Mouse (Mus musculus) intestine, postnatal 0 days (tissue): ENCODE data around the gene Bco1. TPM values are rescaled to one million over a fixed set of nuclear protein-coding genes. Genes with fewer than 3 reads are reported as not detected.
A peak's percentile ranks its signal among the peaks of the same experiment; 100 is the strongest.

ENCODE experiments used
- ATAC-seq: fragments of 200-750 bp; cut with Nextera tagmentation; 2 replicates; pipeline ENCODE4 v1.8.0; 2017; ENCODE audit warnings: mild to moderate bottlenecking, moderate TSS enrichment, moderate library complexity
- H3K27ac ChIP-seq: fragments of 300-500 bp; sonication (generic); 2 replicates; pipeline ENCODE4 v1.5.1; 2014; ENCODE audit warnings: mild to moderate bottlenecking, low read depth, low read length, moderate library complexity
- H3K27me3 ChIP-seq: fragments of 300-500 bp; sonication (generic); replicated peaks from 2 replicates; pipeline ENCODE4 v1.6.1; 2014; ENCODE audit warnings: low read length, mixed read lengths; ENCODE audit not compliant: control insufficient read depth, insufficient read depth
- H3K36me3 ChIP-seq: fragments of 300-500 bp; sonication (generic); 2 replicates; pipeline ENCODE4 v1.6.1; 2014; ENCODE audit warnings: mild to moderate bottlenecking, moderate library complexity; ENCODE audit not compliant: control insufficient read depth, insufficient read depth
- H3K4me1 ChIP-seq: fragments of 300-500 bp; sonication (generic); replicated peaks from 2 replicates; pipeline ENCODE4 v1.6.1; 2014; ENCODE audit warnings: antibody characterized with exemption, low read length, mixed read lengths; ENCODE audit not compliant: control insufficient read depth, insufficient read depth
- H3K4me2 ChIP-seq: fragments of 300-500 bp; sonication (generic); replicated peaks from 2 replicates; pipeline ENCODE4 v1.6.1; 2014; ENCODE audit warnings: low read depth, mild to moderate bottlenecking, moderate library complexity
- H3K4me3 ChIP-seq: fragments of 300-500 bp; sonication (generic); 2 replicates; pipeline ENCODE4 v1.5.1; 2014; ENCODE audit warnings: low read depth, low read length
- H3K9ac ChIP-seq: fragments of 300-500 bp; sonication (generic); 2 replicates; pipeline ENCODE4 v1.6.1; 2014; ENCODE audit warnings: mild to moderate bottlenecking, low read depth, low read length
- H3K9me3 ChIP-seq: fragments of 300-500 bp; sonication (generic); 2 replicates; pipeline ENCODE4 v1.6.1; 2016; ENCODE audit warnings: mixed run types; ENCODE audit not compliant: control insufficient read depth
- CTCF ChIP-seq: sonication (generic); IDR thresholded peaks from 2 replicates; pipeline ENCODE4 v1.5.1; 2016; ENCODE audit warnings: low read depth, mild to moderate bottlenecking, control low read depth, antibody characterized with exemption, moderate library complexity
- WGBS: fragments of 180-500 bp; shearing (Covaris S2); extraction: QIAGEN DNeasy Blood & Tissue Kit; methylation state at CpG from one replicate; pipeline ENCODE4 v1.1.7; 2014; 5-methylcytosine and 5-hydroxymethylcytosine counted together
- polyA plus RNA-seq: library from polyadenylated mRNA; unstranded; fragments of >200 nt; fragmentation: Nextera tagmentation; extraction: Ambion mirVana; gene quantifications from 2 replicates; pipeline ENCODE4 v1.2.1, GENCODE M21; 2015

Bco1 gene
- polyA plus RNA-seq, 1 experiment from 2014 or later, result 0.55 TPM

GRCm38 (mm10) chr8:117115094-117115493, 19.4 kb downstream of the Bco1 start:
- WGBS, result 20% methylated on average over 6 of the region's 6 CpGs
- no peaks in the 10 kb centered on the region for H3K27me3 ChIP-seq
- no peak overlapping the region for H3K4me3 ChIP-seq
- H3K4me1 ChIP-seq, result no peaks in the 10 kb centered on the region
- ATAC-seq, result no peak
- no peak overlapping the region for H3K9ac ChIP-seq
- no peak for TF ChIP-seq CTCF
- H3K27ac ChIP-seq, result peak overlapping the region; percentile 35; the same call in 1 of the 2 replicates
- peak overlapping the region; percentile 50 for H3K4me2 ChIP-seq
- H3K36me3 ChIP-seq, result no peaks in the 10 kb centered on the region
- no peaks in the 10 kb centered on the region for H3K9me3 ChIP-seq

- 9% methylated on average over 13 of the region's 13 CpGs for WGBS
- H3K4me2 ChIP-seq, result peak overlapping the region; percentile 50
- no peak overlapping the region for H3K9ac ChIP-seq
- peak; percentile 55 for TF ChIP-seq CTCF
- no peak overlapping the region for H3K4me3 ChIP-seq
- H3K36me3 ChIP-seq, result no peaks in the 10 kb centered on the region
- H3K27ac ChIP-seq, result peak overlapping the region; percentile 92
- no peaks in the 10 kb centered on the region for H3K27me3 ChIP-seq
- peak; percentile 84 for ATAC-seq
- no peaks in the 10 kb centered on the region for H3K9me3 ChIP-seq
- no peaks in the 10 kb centered on the region for H3K4me1 ChIP-seq
Measured at GRCm38 (mm10) chr8:117115676-117116446, 20.2 kb downstream of the Bco1 start.

GRCm38 (mm10) chr8:117116534-117116933, 20.9 kb downstream of the Bco1 start:
- H3K4me3 ChIP-seq, result no peak overlapping the region
- peak overlapping the region; percentile 50 for H3K4me2 ChIP-seq
- peak; percentile 68 for ATAC-seq
- no peak overlapping the region for H3K9ac ChIP-seq
- no peaks in the 10 kb centered on the region for H3K9me3 ChIP-seq
- H3K4me1 ChIP-seq, result no peaks in the 10 kb centered on the region; the same call in 1 of the 2 replicates
- peak overlapping the region; percentile 92 for H3K27ac ChIP-seq
- no peaks in the 10 kb centered on the region for H3K36me3 ChIP-seq
- no peaks in the 10 kb centered on the region for H3K27me3 ChIP-seq
- 40% methylated on average over 7 of the region's 7 CpGs for WGBS
- no peak for TF ChIP-seq CTCF

- no peak for TF ChIP-seq CTCF
- no peak for ATAC-seq
- Histone ChIP-seq H3K4me1 (no peaks in the 10 kb centered on the region; the same call in 1 of the 2 replicates), H3K4me3 (no peak overlapping the region), H3K36me3 (no peaks in the 10 kb centered on the region), H3K9ac (no peak overlapping the region), H3K27ac (no peak overlapping the region), H3K9me3 (no peaks in the 10 kb centered on the region), H3K4me2 (no peak overlapping the region), H3K27me3 (no peaks in the 10 kb centered on the region)
- 89% methylated on average over 9 of the region's 9 CpGs for WGBS
Measured at GRCm38 (mm10) chr8:117118409-117118808, 22.8 kb downstream of the Bco1 start.

GRCm38 (mm10) chr8:117121277-117121676, 25.6 kb downstream of the Bco1 start:
- TF ChIP-seq CTCF, result no peak
- Histone ChIP-seq H3K4me2 (peak overlapping the region; percentile 24; the same call in 1 of the 2 replicates), H3K9me3 (no peaks in the 10 kb centered on the region), H3K27ac (peak overlapping the region; percentile 62), H3K9ac (no peak overlapping the region), H3K36me3 (no peaks in the 10 kb centered on the region), H3K4me3 (no peak overlapping the region), H3K4me1 (no peaks in the 10 kb centered on the region; the same call in 1 of the 2 replicates), H3K27me3 (no peaks in the 10 kb centered on the region)
- 31% methylated on average over 8 of the region's 8 CpGs for WGBS
- ATAC-seq, result peak; percentile 83

GRCm38 (mm10) chr8:117123850-117124633, 28.4 kb downstream of the Bco1 start:
- peak; percentile 59 for ATAC-seq

More at GRCm38 (mm10) chr8:117123850-117124633, 28.4 kb downstream of the Bco1 start:
- WGBS, result 31% methylated on average over 13 of the region's 13 CpGs
- Histone ChIP-seq H3K9me3 (no peaks in the 10 kb centered on the region), H3K36me3 (no peaks in the 10 kb centered on the region), H3K4me1 (no peaks in the 10 kb centered on the region; the same call in 1 of the 2 replicates), H3K27me3 (no peaks in the 10 kb centered on the region), H3K9ac (no peak overlapping the region; the same call in 1 of the 2 replicates), H3K27ac (peak overlapping the region; percentile 54), H3K4me2 (peak overlapping the region; percentile 28), H3K4me3 (no peak overlapping the region)
- no peak for TF ChIP-seq CTCF
